Mouse (Mus musculus) G1E (cell line): ENCODE measurements around the gene Hdac6. TPM values are rescaled to one million over a fixed set of nuclear protein-coding genes. Genes with fewer than 3 reads are reported as not detected.

Source experiments
- ATAC-seq: 2 replicates; pipeline ENCODE4 v1.8.0; 2016; ENCODE audit warnings: mild to moderate bottlenecking; ENCODE audit not compliant: insufficient number of reproducible peaks, poor library complexity, low FRiP score, severe bottlenecking; ENCODE audit errors: extremely low read depth
- DNase-seq: peaks from one replicate; pipeline ENCODE4 v3.0.0; 2012; ENCODE audit warnings: low spot score
- H3K27me3 ChIP-seq: 2 replicates; pipeline ENCODE4 v1.6.1; 2012; ENCODE audit warnings: mild to moderate bottlenecking, low read length, inconsistent platforms; ENCODE audit not compliant: insufficient read depth
- H3K36me3 ChIP-seq: replicated peaks from 2 replicates; pipeline ENCODE3; 2012; ENCODE audit warnings: mild to moderate bottlenecking, inconsistent platforms
- H3K4me1 ChIP-seq: 2 replicates; pipeline ENCODE4 v1.6.1; 2012; ENCODE audit warnings: low read depth, low read length, inconsistent platforms, mixed read lengths; ENCODE audit not compliant: insufficient read depth
- H3K4me3 ChIP-seq: 2 replicates; pipeline ENCODE4 v1.5.1; 2012; ENCODE audit warnings: low read depth, mild to moderate bottlenecking, inconsistent platforms, low read length, moderate library complexity, mixed read lengths
- H3K9me3 ChIP-seq: replicated peaks from 2 replicates; pipeline ENCODE4 v1.6.1; 2012; ENCODE audit warnings: inconsistent platforms
- CTCF ChIP-seq: IDR thresholded peaks from 2 replicates; pipeline ENCODE4 v1.5.1; 2012; ENCODE audit warnings: low read depth, low read length, inconsistent platforms, mixed read lengths
- GATA1 ChIP-seq: IDR thresholded peaks from 2 replicates; pipeline ENCODE4 v1.6.1; 2012; ENCODE audit warnings: borderline replicate concordance, low read length, inconsistent platforms, mixed read lengths
- GATA2 ChIP-seq: IDR thresholded peaks from 2 replicates; pipeline ENCODE4 v1.6.1; 2012; ENCODE audit warnings: low read depth, low read length, inconsistent platforms, borderline replicate concordance
- POLR2AphosphoS5 ChIP-seq: IDR thresholded peaks from 2 replicates; pipeline ENCODE4 v1.6.1; 2012; ENCODE audit warnings: low read depth, low read length, inconsistent platforms; ENCODE audit not compliant: insufficient replicate concordance
- TAL1 ChIP-seq: conservative IDR thresholded peaks from 2 replicates; pipeline ENCODE4 v1.6.1; 2012; ENCODE audit warnings: low read depth, low read length, inconsistent platforms, mixed read lengths
- polyA plus RNA-seq: library from polyadenylated mRNA; stranded (reverse); fragments of >175 nt; gene quantifications from 2 replicates; pipeline ENCODE4 v1.2.3, GENCODE M21; 2012
- total RNA-seq, 2 experiments: library from RNA; stranded (forward) in 1 of 2; stranded (reverse) in 1 of 2; fragments of 200-1000 nt in 1 of 2; fragments of >200 nt in 1 of 2; fragmentation: Nextera tagmentation in 1 of 2; gene quantifications; 2 replicates each; pipeline ENCODE4 v1.2.3; 2014 to 2017

Gene Hdac6
- total and polyA plus RNA-seq, 3 experiments: 6.5 to 17.2 (median 8.9) TPM

GRCm38 (mm10) chrX:7968899-7969298 is 21.2 kb upstream of the Hdac6 start:
- peaks cover 5% of the 10 kb centered on the region for H3K36me3 ChIP-seq
- H3K9me3 ChIP-seq: no peaks in the 10 kb centered on the region
- DNase-seq (no peak), ATAC-seq (no peak)
- no peak for TF ChIP-seq POLR2AphosphoS5
- TF ChIP-seq CTCF: no peak
- no peak for TF ChIP-seq TAL1
- TF ChIP-seq GATA1: no peak
- no peak for TF ChIP-seq GATA2
- no peaks in the 10 kb centered on the region for H3K27me3 ChIP-seq
- peaks cover 34% of the 10 kb centered on the region for H3K4me1 ChIP-seq
- peak overlapping the region; percentile 59; the same call in 1 of the 2 replicates for H3K4me3 ChIP-seq

GRCm38 (mm10) chrX:7968226-7968625 is 20.5 kb upstream of the Hdac6 start:
- peaks cover 35% of the 10 kb centered on the region for H3K4me1 ChIP-seq
- TF ChIP-seq POLR2AphosphoS5: no peak
- no peak for TF ChIP-seq CTCF
- TF ChIP-seq GATA1: no peak
- no peak for TF ChIP-seq GATA2
- peak; percentile 87 for TF ChIP-seq TAL1

GRCm38 (mm10) chrX:7967596-7968201 is 20.0 kb upstream of the Hdac6 start:
- ATAC-seq: peak; percentile 30
- Histone ChIP-seq H3K27me3 (no peaks in the 10 kb centered on the region), H3K36me3 (peaks cover 9% of the 10 kb centered on the region), H3K4me3 (peak overlapping the region; percentile 73), H3K4me1 (peaks cover 35% of the 10 kb centered on the region), H3K9me3 (no peaks in the 10 kb centered on the region)
- DNase-seq: peak; percentile 58
- TF ChIP-seq TAL1 (no peak), GATA1 (no peak), CTCF (no peak), GATA2 (no peak)

More at GRCm38 (mm10) chrX:7968226-7968625, 20.5 kb upstream of the Hdac6 start:
- Histone ChIP-seq H3K27me3 (no peaks in the 10 kb centered on the region), H3K36me3 (peaks cover 5% of the 10 kb centered on the region), H3K9me3 (no peaks in the 10 kb centered on the region), H3K4me3 (peak overlapping the region; percentile 73)
- DNase-seq (peak; percentile 39), ATAC-seq (peak; percentile 50)

GRCm38 (mm10) chrX:7966161-7966560 is 18.5 kb upstream of the Hdac6 start:
- H3K4me3 ChIP-seq: peak overlapping the region; percentile 73
- H3K4me1 ChIP-seq: peaks cover 28% of the 10 kb centered on the region
- ATAC-seq (peak; percentile 12; the same call in 1 of the 2 replicates), DNase-seq (peak; percentile 18)
- peaks cover 21% of the 10 kb centered on the region for H3K36me3 ChIP-seq
- H3K27me3 ChIP-seq: no peaks in the 10 kb centered on the region
- H3K9me3 ChIP-seq: no peaks in the 10 kb centered on the region
- TF ChIP-seq GATA2: no peak
- TF ChIP-seq TAL1: peak; percentile 82
- no peak for TF ChIP-seq GATA1

GRCm38 (mm10) chrX:7963829-7964626 is 16.3 kb upstream of the Hdac6 start:
- Histone ChIP-seq H3K9me3 (no peaks in the 10 kb centered on the region), H3K27me3 (no peaks in the 10 kb centered on the region), H3K36me3 (peaks cover 43% of the 10 kb centered on the region), H3K4me3 (peak overlapping the region; percentile 73), H3K4me1 (peaks cover 23% of the 10 kb centered on the region)
- DNase-seq (peak; percentile 17), ATAC-seq (peak; percentile 47)
- TF ChIP-seq GATA2 (no peak), POLR2AphosphoS5 (no peak), TAL1 (no peak), CTCF (no peak), GATA1 (no peak)

GRCm38 (mm10) chrX:7958868-7959267 is 11.2 kb upstream of the Hdac6 start:
- ATAC-seq (no peak), DNase-seq (no peak)
- Histone ChIP-seq H3K27me3 (no peaks in the 10 kb centered on the region), H3K4me3 (peak overlapping the region; percentile 28; the same call in 1 of the 2 replicates), H3K9me3 (no peaks in the 10 kb centered on the region), H3K36me3 (peaks cover 71% of the 10 kb centered on the region), H3K4me1 (peaks cover 30% of the 10 kb centered on the region)
- TF ChIP-seq CTCF (no peak), POLR2AphosphoS5 (no peak), TAL1 (no peak), GATA2 (no peak), GATA1 (no peak)
